Mouse (Mus musculus) ES-E14 (cell line): Measurements from ENCODE around the gene Kcnk12.

Experiments used
- MAFK ChIP-seq: IDR thresholded peaks from 2 replicates; pipeline ENCODE4 v1.6.1; 2014; ENCODE audit warnings: mild to moderate bottlenecking, low read depth, low read length, inconsistent platforms; ENCODE audit not compliant: insufficient read depth
- ZNF384 ChIP-seq: IDR thresholded peaks from 2 replicates; pipeline ENCODE4 v1.6.1; 2012; ENCODE audit warnings: low read depth, low read length, inconsistent platforms

DNA sequence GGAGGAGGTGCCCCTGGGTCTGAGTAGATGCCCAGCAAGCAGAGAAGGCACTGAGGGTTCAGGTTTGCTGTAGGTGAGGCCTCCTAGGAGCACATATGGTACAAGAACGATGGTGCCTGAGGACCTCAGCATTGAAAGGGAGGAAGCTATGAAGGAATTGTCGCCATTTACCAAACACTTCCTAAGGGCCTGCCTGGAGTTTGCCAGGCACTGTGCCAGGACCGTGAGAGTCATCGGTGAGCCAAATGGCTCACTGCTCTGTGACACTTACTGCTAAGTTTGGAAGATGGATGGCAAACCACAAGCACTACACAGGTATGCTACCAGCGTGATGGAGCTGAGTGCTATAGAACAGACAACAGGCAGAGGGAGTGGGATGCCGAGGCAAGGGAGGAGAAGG lies 30.9 kb downstream of the Kcnk12 start:
- TF ChIP-seq ZNF384 (no peak), MAFK (no peak)
